Mouse (Mus musculus): ENCODE measurements around the gene Phf21b. TPM values are rescaled to one million over a fixed set of nuclear protein-coding genes. Genes with fewer than 3 reads are reported as not detected.

Phf21b gene
- total RNA-seq, 2 experiments from 2014 or later, result 14.2 to 16.9 TPM

DNA sequence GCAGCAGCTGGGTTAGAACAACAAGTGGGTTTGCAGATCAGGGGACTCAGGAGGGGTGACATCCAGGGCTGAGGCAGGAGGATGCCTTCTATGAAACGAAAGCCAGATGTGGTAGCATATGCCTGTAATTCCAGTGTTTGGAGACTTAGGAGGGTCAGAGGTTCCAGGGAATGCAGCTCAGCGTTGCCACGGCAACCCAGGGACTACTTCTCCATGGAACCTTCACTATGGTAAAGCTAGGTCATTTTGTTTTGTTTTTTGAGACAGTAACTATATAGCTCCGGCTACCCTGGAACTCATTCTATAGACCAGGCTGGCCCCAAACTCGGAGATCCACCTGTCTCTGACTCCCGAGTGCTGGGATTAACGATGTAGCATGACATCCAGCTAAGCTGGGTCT is 117.6 kb downstream of the Phf21b start:
- no peak for DNase-seq (ENCODE audit: low spot score in 2 of 2)
- intact Hi-C loops (cut with DNase I), result no loop called here

DNA sequence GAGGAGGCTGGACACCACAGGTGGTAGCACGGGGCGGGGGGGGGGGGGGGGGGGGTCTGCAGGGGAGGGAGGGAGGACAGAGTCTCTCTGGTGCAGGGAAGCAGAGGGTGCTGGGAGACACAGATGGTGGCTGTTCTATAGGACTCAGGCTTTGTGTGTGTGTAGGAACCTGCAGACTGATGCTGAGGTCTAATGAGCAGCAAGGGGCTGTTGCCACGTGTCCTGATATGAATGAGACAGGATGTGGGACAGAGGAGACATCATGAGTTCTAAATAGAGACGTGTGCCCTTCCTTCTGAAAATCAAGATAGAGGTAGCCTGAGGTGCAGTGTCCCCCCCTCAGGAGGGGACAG is 118.9 kb downstream of the Phf21b start:
- DNase-seq (ENCODE audit: low spot score in 2 of 2), result no peak

DNA sequence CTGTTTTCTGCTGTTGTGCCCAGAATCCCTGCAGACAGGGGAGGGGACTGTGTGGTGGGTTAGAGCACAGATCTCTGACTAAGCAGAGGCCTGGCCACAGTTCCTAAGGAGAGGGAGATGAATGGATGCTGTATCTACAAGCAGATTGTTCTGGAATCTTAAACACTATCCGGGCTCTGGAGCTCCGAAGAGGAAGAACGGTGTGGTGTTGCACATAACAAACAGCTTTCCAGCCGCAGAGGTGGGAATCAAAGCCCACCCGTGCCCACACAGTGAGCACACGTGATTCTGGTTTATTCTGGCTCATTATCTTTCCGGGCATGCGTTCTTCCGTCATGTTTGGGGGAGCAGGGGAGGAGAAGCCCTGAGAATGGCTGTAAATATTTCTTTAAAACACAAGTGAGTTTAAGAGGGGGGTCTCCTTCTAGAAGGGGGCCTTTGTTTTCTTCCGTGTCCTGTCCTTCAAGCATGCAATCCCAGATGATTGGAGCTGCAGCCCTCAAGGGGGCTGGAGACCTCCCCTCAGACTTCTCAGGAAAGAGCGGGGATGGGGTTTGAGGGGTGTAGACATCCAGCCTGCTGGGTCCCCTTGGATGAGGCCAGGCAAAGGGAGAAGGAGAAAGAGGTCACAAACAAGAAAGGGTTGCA is 119.4 kb downstream of the Phf21b start:
- intact Hi-C loops (cut with DNase I), result no loop called here

More for the DNA sequence above, 118.9 kb downstream of the Phf21b start:
- intact Hi-C loops (cut with DNase I), result no loop called here

More for the DNA sequence above, 119.4 kb downstream of the Phf21b start:
- no peak for DNase-seq (ENCODE audit: low spot score in 2 of 2)

Other genes starting within 250 kb of the Phf21b start
- 10 to 100 TPM; 11.6 to 13.2 TPM for gene Prr5, start 186.4 kb downstream of the Phf21b start, total RNA-seq (2021)
- under 1 TPM in 1 of 2 experiments, not detected in 1; 0.23 TPM for gene Arhgap8, start 136.0 kb downstream of the Phf21b start, total RNA-seq (2021)
- gene Gm29666, start 64.0 kb upstream of the Phf21b start, total RNA-seq (2021), result 1 to 10 TPM; 1.1 to 1.2 TPM
- gene Nup50, start 67.4 kb upstream of the Phf21b start, total RNA-seq (2021), result 10 to 100 TPM; 32.5 to 34.5 TPM
- 10 to 100 TPM; 77.7 to 82.7 TPM for gene 5031439G07Rik, start 132.5 kb upstream of the Phf21b start, total RNA-seq (2021)
- not detected for gene Upk3a, start 161.1 kb upstream of the Phf21b start, total RNA-seq (2021)
- 10 to 100 TPM; 22.7 to 23.5 TPM for gene Fam118a, start 172.9 kb upstream of the Phf21b start, total RNA-seq (2021)